Mouse (Mus musculus) forebrain, embryonic 13.5 days (tissue): ENCODE results near the gene Serpinb1c. TPM values are rescaled to one million over a fixed set of nuclear protein-coding genes. Genes with fewer than 3 reads are reported as not detected.

Source experiments
- ATAC-seq: fragments of 200-750 bp; cut with Nextera tagmentation; 2 replicates; pipeline ENCODE4 v1.8.0; 2017
- H3K27ac ChIP-seq: fragments of 300-500 bp; sonication (generic); 2 replicates; pipeline ENCODE4 v1.5.1; 2015; ENCODE audit warnings: inconsistent platforms, mild to moderate bottlenecking, moderate library complexity
- H3K27me3 ChIP-seq: fragments of 300-500 bp; sonication (generic); 2 replicates; pipeline ENCODE4 v1.6.1; 2015; ENCODE audit warnings: mild to moderate bottlenecking, inconsistent platforms
- H3K36me3 ChIP-seq: fragments of 300-500 bp; sonication (generic); 2 replicates; pipeline ENCODE4 v1.6.1; 2015; ENCODE audit warnings: mild to moderate bottlenecking, inconsistent platforms; ENCODE audit not compliant: poor library complexity, severe bottlenecking
- H3K4me1 ChIP-seq: fragments of 300-500 bp; sonication (generic); 2 replicates; pipeline ENCODE4 v1.6.1; 2015; ENCODE audit warnings: inconsistent platforms
- H3K4me2 ChIP-seq: fragments of 300-500 bp; sonication (generic); 2 replicates; pipeline ENCODE4 v1.6.1; 2015; ENCODE audit warnings: inconsistent platforms, mild to moderate bottlenecking, moderate library complexity
- H3K4me3 ChIP-seq: fragments of 300-500 bp; sonication (generic); 2 replicates; pipeline ENCODE4 v1.5.1; 2015; ENCODE audit warnings: mild to moderate bottlenecking, inconsistent platforms
- H3K9ac ChIP-seq: fragments of 300-500 bp; sonication (generic); 2 replicates; pipeline ENCODE4 v1.6.1; 2015; ENCODE audit warnings: mild to moderate bottlenecking, inconsistent platforms
- H3K9me3 ChIP-seq: fragments of 300-500 bp; sonication (generic); replicated peaks from 2 replicates; pipeline ENCODE4 v1.6.1; 2016; ENCODE audit warnings: inconsistent platforms
- WGBS: fragments of 180-500 bp; shearing (Covaris S2); methylation state at CpG from one replicate; pipeline ENCODE4 v1.1.7; 2015; 5-methylcytosine and 5-hydroxymethylcytosine counted together
- polyA plus RNA-seq: library from polyadenylated mRNA; unstranded; fragments of >200 nt; fragmentation: Nextera tagmentation; extraction: Ambion mirVana; gene quantifications from 2 replicates; pipeline ENCODE4 v1.2.1, GENCODE M21; 2015

Serpinb1c gene
- polyA plus RNA-seq, 1 experiment from 2014 or later: not detected

DNA sequence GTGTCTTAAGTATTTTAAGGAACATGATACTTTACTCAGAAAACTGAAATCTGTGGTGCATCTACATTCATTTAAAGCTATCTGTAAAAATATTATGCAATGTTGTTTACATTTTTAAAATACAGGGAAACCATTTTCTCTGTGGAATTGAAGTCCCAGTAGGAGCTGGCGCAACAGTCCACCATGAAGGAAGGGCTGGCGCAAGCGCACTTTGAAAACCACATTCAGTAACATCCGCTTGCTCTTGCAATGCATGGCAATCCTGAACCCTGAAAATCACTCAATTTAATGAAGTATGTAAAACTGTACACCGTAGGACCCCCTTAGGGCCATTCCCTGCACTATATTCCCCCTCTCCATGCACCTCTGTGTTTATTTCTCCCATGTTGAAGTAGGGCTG lies 63.5 kb downstream of the Serpinb1c start:
- Histone ChIP-seq H3K36me3 (no peaks in the 10 kb centered on the region), H3K27ac (no peak overlapping the region), H3K9me3 (no peaks in the 10 kb centered on the region), H3K9ac (no peak overlapping the region), H3K27me3 (no peaks in the 10 kb centered on the region), H3K4me3 (no peak overlapping the region), H3K4me1 (no peaks in the 10 kb centered on the region), H3K4me2 (no peak overlapping the region)
- WGBS: 95% methylated on average over 5 of the region's 5 CpGs
- no peak for ATAC-seq

DNA sequence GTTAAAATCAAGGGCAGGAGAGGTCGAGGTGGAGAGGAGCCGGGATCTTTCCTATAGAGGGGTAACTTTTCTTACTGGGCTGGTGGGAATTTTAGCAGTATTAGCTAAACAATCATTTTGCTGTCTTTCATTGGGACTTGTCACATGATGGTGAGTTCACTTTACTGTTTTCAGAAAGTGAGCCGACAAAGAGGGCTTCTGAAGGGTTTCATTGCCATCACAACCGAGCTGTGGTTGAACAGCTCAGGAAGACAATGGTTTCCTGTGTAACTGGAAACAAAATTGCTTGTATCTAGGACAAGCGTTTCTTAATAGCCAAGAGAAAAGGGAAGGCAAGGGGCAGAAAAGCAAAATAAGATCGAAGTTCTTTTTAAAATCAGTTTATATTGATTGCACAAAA lies 64.8 kb downstream of the Serpinb1c start:
- Histone ChIP-seq H3K27ac (no peak overlapping the region), H3K4me3 (no peak overlapping the region), H3K9me3 (no peaks in the 10 kb centered on the region), H3K27me3 (no peaks in the 10 kb centered on the region), H3K9ac (no peak overlapping the region), H3K4me1 (no peaks in the 10 kb centered on the region), H3K36me3 (no peaks in the 10 kb centered on the region), H3K4me2 (no peak overlapping the region)
- 71% methylated on average over 6 of the region's 6 CpGs for WGBS
- ATAC-seq: no peak

DNA sequence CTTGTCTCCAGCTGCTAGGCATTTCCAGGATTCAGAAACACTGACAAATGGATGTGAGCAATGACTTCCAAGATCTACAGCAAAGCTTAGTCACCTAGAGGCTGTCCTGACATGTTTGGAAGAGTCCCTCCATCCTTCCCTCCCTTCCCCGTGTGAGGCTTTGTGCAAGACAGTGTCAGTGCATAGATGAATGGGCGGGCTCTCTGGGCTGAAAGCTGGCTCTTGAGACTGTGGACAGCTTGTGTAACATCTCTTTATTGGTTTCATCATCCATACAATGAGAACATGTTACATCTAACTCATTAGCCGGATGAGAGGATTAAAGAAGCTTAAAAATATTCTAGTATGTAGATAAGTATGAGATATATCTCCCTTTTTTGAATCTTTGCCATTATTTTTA lies 65.2 kb downstream of the Serpinb1c start:
- Histone ChIP-seq H3K4me1 (no peaks in the 10 kb centered on the region), H3K27me3 (no peaks in the 10 kb centered on the region), H3K9ac (no peak overlapping the region), H3K9me3 (no peaks in the 10 kb centered on the region), H3K4me3 (no peak overlapping the region), H3K36me3 (no peaks in the 10 kb centered on the region), H3K4me2 (no peak overlapping the region), H3K27ac (no peak overlapping the region)
- WGBS: 67% methylated on average over 3 of the region's 3 CpGs
- no peak for ATAC-seq

- Histone ChIP-seq H3K9ac (no peak overlapping the region), H3K27ac (no peak overlapping the region), H3K4me2 (no peak overlapping the region), H3K27me3 (no peaks in the 10 kb centered on the region), H3K36me3 (no peaks in the 10 kb centered on the region), H3K9me3 (no peaks in the 10 kb centered on the region), H3K4me3 (no peak overlapping the region), H3K4me1 (no peaks in the 10 kb centered on the region)
- WGBS: 88% methylated on average over 3 of the region's 3 CpGs
- ATAC-seq: no peak
These were observed 66.3 kb downstream of the Serpinb1c start for GRCm38 (mm10) chr13:32831505-32832273.

Other genes with a start within 250 kb of the Serpinb1c start
- 0.04 TPM in 1 of 2 replicates, not detected in the other for gene Mylk4, start 114.3 kb downstream of the Serpinb1c start, polyA plus RNA-seq
- gene Wrnip1, start 96.2 kb downstream of the Serpinb1c start, polyA plus RNA-seq: 22.1 and 22.5 TPM in 2 replicates
- not detected in 2 replicates for gene D930007J09Rik, start 95.4 kb downstream of the Serpinb1c start, polyA plus RNA-seq
- gene Serpinb1a, start 47.0 kb downstream of the Serpinb1c start, polyA plus RNA-seq: 0.22 and 0.97 TPM in 2 replicates
- 0.49 and 0.70 TPM in 2 replicates for gene Serpinb6b, start 67.0 kb upstream of the Serpinb1c start, polyA plus RNA-seq
- 0.42 and 0.61 TPM in 2 replicates for gene Serpinb9, start 105.0 kb upstream of the Serpinb1c start, polyA plus RNA-seq
- 0.06 and 0.09 TPM in 2 replicates for gene Serpinb9b, start 129.2 kb upstream of the Serpinb1c start, polyA plus RNA-seq
- gene Serpinb1b, start 180.4 kb upstream of the Serpinb1c start, polyA plus RNA-seq: 2.7 and 4.1 TPM in 2 replicates